Mouse (Mus musculus): Measurements from ENCODE around the gene Gramd4.

DNA sequence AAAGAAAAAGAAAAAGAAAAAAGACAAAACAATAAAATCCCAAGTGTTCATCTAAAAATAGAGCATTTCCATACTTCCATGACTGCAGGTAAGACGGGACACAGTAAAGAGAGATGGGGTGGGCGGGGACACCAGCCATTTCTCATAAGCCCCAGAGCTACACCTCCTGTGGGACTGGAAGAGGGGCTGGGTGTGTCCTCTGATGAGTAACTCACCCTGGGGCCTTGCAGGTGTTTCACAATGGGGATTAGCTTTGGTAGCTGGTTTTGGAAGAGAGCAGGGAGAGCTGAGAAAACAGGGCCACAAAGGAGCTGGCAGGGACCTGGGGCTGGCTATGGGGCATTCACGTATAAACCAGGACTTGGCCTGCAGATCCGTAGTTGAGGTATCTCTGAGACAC lies 93.1 kb downstream of the Gramd4 start:
- TF ChIP-seq CTCF (IDR thresholded peaks at IDR 0.05; ENCODE audit: low read depth), result no peak
- no peak for TF ChIP-seq EP300 (IDR thresholded peaks at IDR 0.05; ENCODE audit: low read depth)

Measured in heart, postnatal 0 days (tissue).